ENCODE assay signal across 25 mouse cellular contexts in genomic region chr2:145691367-145692009, GRCm38 (mm10). TPM values are rescaled to one million over a fixed set of nuclear protein-coding genes. Genes with fewer than 3 reads are reported as not detected.
DNase-seq lines count a peak whose midpoint lies in the region; ATAC-seq and TF ChIP-seq lines count a peak whose summit lies in the region.
"Had no signal": no experiment of that assay in that cellular context is flagged by ENCODE, and none has a peak within 500 bp of the region (broad histone marks: within the 10 kb centered on the region; RNA-seq: fewer than 3 reads in every experiment).

No protein-coding gene starts in this region.

- no peaks in the 10 kb centered on the region for H3K4me1 ChIP-seq in lung, postnatal 0 days (ENCODE audit: insufficient read depth, low read depth, low read length)
- no peaks in the 10 kb centered on the region for H3K4me1 ChIP-seq in stomach, postnatal 0 days (replicated peaks; ENCODE audit: control insufficient read depth, insufficient read depth)

- H3K4me3 ChIP-seq in lung, postnatal 0 days (ENCODE audit: low read depth, low read length): no peak overlapping the region
- no peak overlapping the region for H3K4me3 ChIP-seq in stomach, postnatal 0 days (ENCODE audit: low read depth, low read length)
- H3K4me3 ChIP-seq: embryonic facial prominence, embryonic 10.5 days; gastrocnemius, adult 2 months; heart, embryonic 13.5 days; hindbrain, embryonic 13.5 days had no signal

- intact Hi-C loops in heart, postnatal 36 days (cut with DNase I): no loop called here

- no peak for ATAC-seq in lung, postnatal 0 days
- ATAC-seq in stomach, postnatal 0 days (ENCODE audit: low FRiP score, low TSS enrichment): no peak
- ATAC-seq: activated CD4-positive, CD25-positive, alpha-beta regulatory T cell, adult 4 months; CD4-positive, CD25-positive, alpha-beta regulatory T cell, adult 4 months; forebrain, embryonic 14.5 days; Patski had no signal

- H3K36me3 ChIP-seq in lung, postnatal 0 days (ENCODE audit: insufficient read depth, low read length): no peaks in the 10 kb centered on the region
- no peaks in the 10 kb centered on the region for H3K36me3 ChIP-seq in stomach, postnatal 0 days (ENCODE audit: control insufficient read depth, insufficient read depth, low read length)
- H3K36me3 ChIP-seq: embryonic facial prominence, embryonic 10.5 days; heart, embryonic 13.5 days; hindbrain, embryonic 13.5 days had no signal

- H3K9me3 ChIP-seq in lung, postnatal 0 days (ENCODE audit: low read length): no peaks in the 10 kb centered on the region
- no peaks in the 10 kb centered on the region for H3K9me3 ChIP-seq in stomach, postnatal 0 days (ENCODE audit: control insufficient read depth, low read length)
- H3K9me3 ChIP-seq: embryonic facial prominence, embryonic 10.5 days; heart, embryonic 13.5 days; hindbrain, embryonic 13.5 days had no signal

- H3K9ac ChIP-seq in lung, postnatal 0 days (replicated peaks; ENCODE audit: low read depth): no peak overlapping the region
- no peak overlapping the region for H3K9ac ChIP-seq in stomach, postnatal 0 days (ENCODE audit: low read length)
- H3K9ac ChIP-seq: heart, embryonic 13.5 days; hindbrain, embryonic 13.5 days had no signal

- DNase-seq in kidney, postnatal 10 days: peak; percentile 57
- no peak for DNase-seq in kidney, postnatal 25 days
- peak; percentile 30 for DNase-seq in lung, postnatal 36 days
- DNase-seq in lung, postnatal 0 days (ENCODE audit: low spot score): no peak
- DNase-seq in large intestine, adult 2 months (ENCODE audit: low read depth, low spot score): peak; percentile 53
- peak; percentile 72 for DNase-seq in stomach, postnatal 0 days (ENCODE audit: low spot score)
- no peak for DNase-seq in urinary bladder, adult 2 months (ENCODE audit: low spot score)
- no peak for DNase-seq in heart, postnatal 36 days
- DNase-seq: adrenal gland, postnatal 14 days; B cell, adult 2 months; cerebellum, adult 18-20 months; cerebellum, adult 9-11 months; cerebellum, postnatal 36 days; gastrocnemius, adult 2 months; gastrocnemius, postnatal 25 days; heart, adult 11 months; heart, postnatal 4 days had no signal

- H3K27ac ChIP-seq in lung, postnatal 0 days (ENCODE audit: low read length): no peak overlapping the region
- H3K27ac ChIP-seq in stomach, postnatal 0 days (replicated peaks): no peak overlapping the region
- H3K27ac ChIP-seq: embryonic facial prominence, embryonic 10.5 days; gastrocnemius, adult 2 months; heart, embryonic 13.5 days; hindbrain, embryonic 13.5 days had no signal

- TF ChIP-seq EP300 in lung, postnatal 0 days (IDR thresholded peaks at IDR 0.05): no peak
- no peak for TF ChIP-seq EP300 in stomach, postnatal 0 days (optimal IDR thresholded peaks at IDR 0.05)

- WGBS in lung, postnatal 0 days: 77% methylated on average over 10 of the region's 10 CpGs
- 53% methylated on average over 10 of the region's 10 CpGs for WGBS in large intestine, adult 2 months
- 75% methylated on average over 10 of the region's 10 CpGs for WGBS in stomach, postnatal 0 days

- no peak for TF ChIP-seq CTCF in lung, postnatal 0 days (IDR thresholded peaks at IDR 0.05)
- no peak for TF ChIP-seq CTCF in stomach, postnatal 0 days (IDR thresholded peaks at IDR 0.05; ENCODE audit: low read depth)

- no peak overlapping the region for H3K4me2 ChIP-seq in lung, postnatal 0 days (replicated peaks; ENCODE audit: low read depth, low read length)
- no peak overlapping the region for H3K4me2 ChIP-seq in stomach, postnatal 0 days (replicated peaks; ENCODE audit: low read depth)
- H3K4me2 ChIP-seq: heart, embryonic 13.5 days; hindbrain, embryonic 13.5 days had no signal

- H3K27me3 ChIP-seq in lung, postnatal 0 days (replicated peaks; ENCODE audit: insufficient read depth, low read length): no peaks in the 10 kb centered on the region
- H3K27me3 ChIP-seq in stomach, postnatal 0 days (ENCODE audit: control insufficient read depth, insufficient read depth, low read length): no peaks in the 10 kb centered on the region
- H3K27me3 ChIP-seq: heart, embryonic 13.5 days; hindbrain, embryonic 13.5 days; Patski had no signal

RNA-seq across cellular contexts. Expression of gene Rin2, which starts 16.5 kb away (rescaled TPM):
- polyA plus RNA-seq in lung, postnatal 0 days (2015; fragmentation: Nextera tagmentation; extraction: Ambion mirVana): 50.3 and 55.2 TPM in 2 replicates
- 7.5 and 9.5 TPM in 2 replicates for polyA plus RNA-seq in large intestine, adult 2 months (2012; rRNA removed)
- polyA plus RNA-seq in stomach, postnatal 0 days (2015; fragmentation: Nextera tagmentation; extraction: Ambion mirVana): 19.6 and 22.2 TPM in 2 replicates
- polyA plus RNA-seq in urinary bladder, adult 2 months (2012; rRNA removed): 26.4 and 29.6 TPM in 2 replicates
- 10 to 100 TPM; 20.6 to 27.9 TPM for total RNA-seq in heart, postnatal 36 days (2021)
- total RNA-seq: MEL had no signal

Comparison
In these comparisons a context has a peak if more than half of its experiments do, and no peak if none do; other contexts are left out.
1. DNase-seq: peak in kidney, postnatal 10 days (single experiment), lung, postnatal 36 days (single experiment), large intestine, adult 2 months (single experiment) and stomach, postnatal 0 days (single experiment); none in kidney, postnatal 25 days (0 of 2), lung, postnatal 0 days (single experiment), urinary bladder, adult 2 months (single experiment) and heart, postnatal 36 days (0 of 2).